Mouse (Mus musculus): Measurements from ENCODE around the gene Hcst. TPM values are rescaled to one million over a fixed set of nuclear protein-coding genes. Genes with fewer than 3 reads are reported as not detected.

The Hcst gene
- polyA plus RNA-seq, 1 experiment: not detected

DNA sequence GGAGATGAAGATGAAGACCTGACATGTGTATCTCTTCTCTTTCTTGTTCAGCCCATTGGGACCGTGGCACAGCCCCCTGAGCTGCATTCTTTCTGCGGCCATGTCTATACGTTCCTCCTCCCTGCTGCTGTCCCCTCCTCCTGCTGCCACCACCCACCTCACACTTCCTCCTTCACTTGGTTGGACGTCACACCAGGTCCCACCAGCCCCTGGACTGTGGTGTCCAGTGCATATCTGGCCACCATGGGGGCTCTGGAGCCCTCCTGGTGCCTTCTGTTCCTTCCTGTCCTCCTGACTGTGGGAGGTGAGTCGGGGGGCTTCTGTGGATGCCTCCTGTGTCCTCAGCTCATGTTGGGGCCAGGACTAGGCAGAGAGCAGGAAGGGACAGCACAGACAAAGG, 6.1 kb downstream of the Hcst start, which contains the start of gene Tyrobp:
Tyrobp (plus strand) TSS at position 165 of the 400 bp plus-strand sequence.
- Histone ChIP-seq H3K27me3 (ENCODE audit: control insufficient read depth, insufficient read depth, insufficient read length) (peaks cover 21% of the 10 kb centered on the region), H3K36me3 (ENCODE audit: control insufficient read depth, insufficient read depth) (no peaks in the 10 kb centered on the region), H3K4me2 (ENCODE audit: low read depth) (no peak within 1 kb of the TSS), H3K79me2 (ENCODE audit: control insufficient read depth, insufficient read depth) (no peaks in the 10 kb centered on the region), H3K4me3 (no peak within 1 kb of the TSS), H3ac (ENCODE audit: control insufficient read depth, insufficient read length) (no peak within 1 kb of the TSS)
- TF ChIP-seq CEBPB (IDR thresholded peaks at IDR 0.05; ENCODE audit: insufficient read depth, poor library complexity, severe bottlenecking) (no peak), USF1 (IDR thresholded peaks at IDR 0.05; ENCODE audit: low read depth) (no peak), E2F4 (IDR thresholded peaks at IDR 0.05; ENCODE audit: insufficient read depth) (no peak), MYOG (IDR thresholded peaks at IDR 0.05; ENCODE audit: control insufficient read depth in 1 of 3, insufficient read depth in 1 of 3, insufficient read length in 2 of 3, low read depth in 2 of 3) (no peak), MYOD1 (IDR thresholded peaks at IDR 0.05; ENCODE audit: control insufficient read depth in 1 of 3, insufficient read length in 2 of 3, low read depth in 2 of 3) (no peak), POLR2AphosphoS2 (IDR thresholded peaks at IDR 0.05; ENCODE audit: insufficient read length, low read depth) (no peak), MAX (IDR thresholded peaks at IDR 0.05; ENCODE audit: low read depth) (no peak), TCF3 (IDR thresholded peaks at IDR 0.05; ENCODE audit: insufficient read length, low read depth) (no peak), REST (IDR thresholded peaks at IDR 0.05; ENCODE audit: insufficient read depth, insufficient read length) (no peak), TCF12 (IDR thresholded peaks at IDR 0.05; ENCODE audit: insufficient read depth, poor library complexity, severe bottlenecking) (no peak), SRF (IDR thresholded peaks at IDR 0.05; ENCODE audit: control insufficient read depth, insufficient read length, low read depth) (no peak), POLR2A (IDR thresholded peaks at IDR 0.05; ENCODE audit: insufficient read length, low read depth) (no peak)

DNA sequence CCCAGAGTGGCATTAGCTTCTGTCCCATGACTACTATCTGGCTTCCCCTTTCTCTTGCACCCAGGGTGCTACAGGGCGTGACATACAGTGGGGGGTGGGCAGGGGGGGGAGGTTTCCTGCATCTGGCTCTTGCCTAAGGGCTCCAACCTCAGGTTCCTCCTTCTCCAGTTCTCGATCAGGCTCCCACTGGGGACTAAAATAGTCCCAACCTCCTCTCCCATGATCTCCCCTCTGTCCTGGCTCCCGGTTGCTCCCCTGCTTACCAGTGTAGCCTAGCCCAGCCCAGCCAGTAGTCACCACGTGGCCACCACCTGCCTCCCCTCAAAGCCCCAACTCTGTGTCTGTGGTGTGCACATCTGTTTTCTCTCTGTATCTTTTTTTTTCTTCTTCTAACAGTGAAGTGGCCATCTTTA, 6.9 kb downstream of the Hcst start:
- TF ChIP-seq MAX (IDR thresholded peaks at IDR 0.05; ENCODE audit: low read depth): no peak
- no peak for TF ChIP-seq MYOG (IDR thresholded peaks at IDR 0.05; ENCODE audit: control insufficient read depth in 1 of 3, insufficient read depth in 1 of 3, insufficient read length in 2 of 3, low read depth in 2 of 3)
- TF ChIP-seq POLR2AphosphoS2 (IDR thresholded peaks at IDR 0.05; ENCODE audit: insufficient read length, low read depth): no peak
- no peak for TF ChIP-seq TCF3 (IDR thresholded peaks at IDR 0.05; ENCODE audit: insufficient read length, low read depth)
- no peak for TF ChIP-seq SRF (IDR thresholded peaks at IDR 0.05; ENCODE audit: control insufficient read depth, insufficient read length, low read depth)
- no peak for TF ChIP-seq TCF12 (IDR thresholded peaks at IDR 0.05; ENCODE audit: insufficient read depth, poor library complexity, severe bottlenecking)
- no peak for TF ChIP-seq MYOD1 (IDR thresholded peaks at IDR 0.05; ENCODE audit: control insufficient read depth in 1 of 3, insufficient read length in 2 of 3, low read depth in 2 of 3)
- no peak for TF ChIP-seq USF1 (IDR thresholded peaks at IDR 0.05; ENCODE audit: low read depth)
- no peak for TF ChIP-seq POLR2A (IDR thresholded peaks at IDR 0.05; ENCODE audit: insufficient read length, low read depth)
- H3K27me3 ChIP-seq (ENCODE audit: control insufficient read depth, insufficient read depth, insufficient read length): peaks cover 16% of the 10 kb centered on the region
- H3K4me2 ChIP-seq (ENCODE audit: low read depth): no peak overlapping the region
- no peak overlapping the region for H3ac ChIP-seq (ENCODE audit: control insufficient read depth, insufficient read length)
- no peak overlapping the region for H3K4me3 ChIP-seq
- H3K36me3 ChIP-seq (ENCODE audit: control insufficient read depth, insufficient read depth): no peaks in the 10 kb centered on the region
- no peaks in the 10 kb centered on the region for H3K79me2 ChIP-seq (ENCODE audit: control insufficient read depth, insufficient read depth)

DNA sequence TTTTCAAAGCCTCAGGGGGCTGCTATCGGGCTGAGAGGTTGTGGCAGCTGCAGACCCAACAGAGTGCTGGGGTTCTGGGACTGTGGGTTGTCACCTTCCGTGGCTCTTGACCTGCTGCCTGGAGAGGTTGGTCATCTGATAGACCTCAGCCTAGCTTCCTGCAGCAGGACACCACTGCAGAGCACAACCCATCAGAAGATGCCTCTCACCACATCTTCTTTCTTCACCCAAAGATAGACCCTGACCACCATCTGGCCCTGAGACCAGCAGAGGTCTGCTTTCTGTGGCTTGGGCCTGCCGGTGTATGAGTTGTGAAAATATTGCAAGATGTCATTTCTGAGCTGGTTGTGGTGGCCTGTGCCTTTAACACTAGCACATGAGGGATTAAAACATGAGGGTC, 8.6 kb downstream of the Hcst start:
- no peak overlapping the region for H3K4me2 ChIP-seq (ENCODE audit: low read depth)
- H3K79me2 ChIP-seq (ENCODE audit: control insufficient read depth, insufficient read depth): no peaks in the 10 kb centered on the region
- H3K4me3 ChIP-seq: no peak overlapping the region
- H3K36me3 ChIP-seq (ENCODE audit: control insufficient read depth, insufficient read depth): no peaks in the 10 kb centered on the region
- H3ac ChIP-seq (ENCODE audit: control insufficient read depth, insufficient read length): no peak overlapping the region
- TF ChIP-seq POLR2AphosphoS2 (IDR thresholded peaks at IDR 0.05; ENCODE audit: insufficient read length, low read depth) (no peak), MYOD1 (IDR thresholded peaks at IDR 0.05; ENCODE audit: control insufficient read depth in 1 of 3, insufficient read length in 2 of 3, low read depth in 2 of 3) (no peak), MAX (IDR thresholded peaks at IDR 0.05; ENCODE audit: low read depth) (no peak), MYOG (IDR thresholded peaks at IDR 0.05; ENCODE audit: control insufficient read depth in 1 of 3, insufficient read depth in 1 of 3, insufficient read length in 2 of 3, low read depth in 2 of 3) (no peak), REST (IDR thresholded peaks at IDR 0.05; ENCODE audit: insufficient read depth, insufficient read length) (no peak)
- peaks cover 14% of the 10 kb centered on the region for H3K27me3 ChIP-seq (ENCODE audit: control insufficient read depth, insufficient read depth, insufficient read length)

GRCm38 (mm10) chr7:30409789-30410188, 9.9 kb downstream of the Hcst start:
- Histone ChIP-seq H3K4me3 (no peak overlapping the region), H3K79me2 (ENCODE audit: control insufficient read depth, insufficient read depth) (no peaks in the 10 kb centered on the region), H3K27me3 (ENCODE audit: control insufficient read depth, insufficient read depth, insufficient read length) (peaks cover 18% of the 10 kb centered on the region), H3K36me3 (ENCODE audit: control insufficient read depth, insufficient read depth) (no peaks in the 10 kb centered on the region), H3K4me2 (ENCODE audit: low read depth) (no peak overlapping the region), H3ac (ENCODE audit: control insufficient read depth, insufficient read length) (no peak overlapping the region)
- TF ChIP-seq MYOD1 (IDR thresholded peaks at IDR 0.05; ENCODE audit: control insufficient read depth in 1 of 3, insufficient read length in 2 of 3, low read depth in 2 of 3): no peak
- TF ChIP-seq TCF12 (IDR thresholded peaks at IDR 0.05; ENCODE audit: insufficient read depth, poor library complexity, severe bottlenecking): no peak
- TF ChIP-seq MYOG (IDR thresholded peaks at IDR 0.05; ENCODE audit: control insufficient read depth in 1 of 3, insufficient read depth in 1 of 3, insufficient read length in 2 of 3, low read depth in 2 of 3): no peak
- TF ChIP-seq USF1 (IDR thresholded peaks at IDR 0.05; ENCODE audit: low read depth): no peak
- no peak for TF ChIP-seq CEBPB (IDR thresholded peaks at IDR 0.05; ENCODE audit: insufficient read depth, poor library complexity, severe bottlenecking)
- no peak for TF ChIP-seq POLR2AphosphoS2 (IDR thresholded peaks at IDR 0.05; ENCODE audit: insufficient read length, low read depth)
- TF ChIP-seq MAX (IDR thresholded peaks at IDR 0.05; ENCODE audit: low read depth): no peak
- TF ChIP-seq REST (IDR thresholded peaks at IDR 0.05; ENCODE audit: insufficient read depth, insufficient read length): no peak
- TF ChIP-seq POLR2A (IDR thresholded peaks at IDR 0.05; ENCODE audit: insufficient read length, low read depth): no peak
- TF ChIP-seq TCF3 (IDR thresholded peaks at IDR 0.05; ENCODE audit: insufficient read length, low read depth): no peak

- no peak for TF ChIP-seq POLR2A (IDR thresholded peaks at IDR 0.05; ENCODE audit: insufficient read length, low read depth)
- no peak for TF ChIP-seq REST (IDR thresholded peaks at IDR 0.05; ENCODE audit: insufficient read depth, insufficient read length)
- TF ChIP-seq E2F4 (IDR thresholded peaks at IDR 0.05; ENCODE audit: insufficient read depth): no peak
- TF ChIP-seq TCF12 (IDR thresholded peaks at IDR 0.05; ENCODE audit: insufficient read depth, poor library complexity, severe bottlenecking): no peak
- TF ChIP-seq USF1 (IDR thresholded peaks at IDR 0.05; ENCODE audit: low read depth): no peak
- TF ChIP-seq SRF (IDR thresholded peaks at IDR 0.05; ENCODE audit: control insufficient read depth, insufficient read length, low read depth): no peak
- peak in 1 of 3 experiments; percentile 67 for TF ChIP-seq MYOG (IDR thresholded peaks at IDR 0.05; ENCODE audit: control insufficient read depth in 1 of 3, insufficient read depth in 1 of 3, insufficient read length in 2 of 3, low read depth in 2 of 3)
- TF ChIP-seq MYOD1 (IDR thresholded peaks at IDR 0.05; ENCODE audit: control insufficient read depth in 1 of 3, insufficient read length in 2 of 3, low read depth in 2 of 3): no peak
- no peak overlapping the region for H3K4me3 ChIP-seq
- no peak overlapping the region for H3ac ChIP-seq (ENCODE audit: control insufficient read depth, insufficient read length)
- peaks cover 17% of the 10 kb centered on the region for H3K27me3 ChIP-seq (ENCODE audit: control insufficient read depth, insufficient read depth, insufficient read length)
- no peak overlapping the region for H3K4me2 ChIP-seq (ENCODE audit: low read depth)
- H3K79me2 ChIP-seq (ENCODE audit: control insufficient read depth, insufficient read depth): no peaks in the 10 kb centered on the region
- H3K36me3 ChIP-seq (ENCODE audit: control insufficient read depth, insufficient read depth): no peaks in the 10 kb centered on the region
Observed at GRCm38 (mm10) chr7:30408639-30409038, 11.0 kb downstream of the Hcst start.

Measured in myocyte (in vitro differentiated cells).